Mouse (Mus musculus) right cerebral cortex, postnatal 10 days (tissue): ENCODE measurements at regions not wholly inside any gene's neighbourhood (a gene's known extent, or its start where the extent isn't known, plus 50 kb on each side); places are given as distances from the start of the nearest gene placed in this dataset.

ENCODE experiments used
- DNase-seq, 2 experiments: peaks; one replicate each; pipeline ENCODE4 v3.0.0; 2021; ENCODE audit warnings: low spot score in 2 of 2

DNA sequence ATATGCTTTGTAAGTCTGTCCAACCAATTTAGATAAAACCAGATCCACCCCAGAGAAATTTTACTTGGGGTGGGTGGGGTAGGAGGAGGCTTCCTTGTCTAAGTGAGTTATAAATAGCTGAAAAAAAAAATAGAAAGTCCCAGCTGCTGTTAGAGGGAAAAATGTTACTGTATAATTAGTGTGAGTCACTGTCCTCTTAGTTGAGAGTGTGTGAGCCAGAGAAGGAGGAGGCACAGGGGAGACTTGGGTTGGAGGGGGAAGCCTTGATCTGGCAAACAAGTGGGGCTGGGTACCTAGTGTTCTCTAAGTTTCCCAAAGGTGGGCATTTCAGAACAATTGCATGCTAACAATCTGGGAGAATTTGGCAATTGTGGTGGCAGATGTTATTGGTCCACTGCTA is 103.8 kb upstream of the 4930474N05Rik start:
- peak in 1 of 2 experiments; percentile 28 for DNase-seq
